Mouse (Mus musculus) limb, embryonic 13.5 days (tissue): ENCODE data around the gene Ints6. TPM values are rescaled to one million over a fixed set of nuclear protein-coding genes. Genes with fewer than 3 reads are reported as not detected.
"Not testable (repeated sequence)": the region's sequence is repeated elsewhere in the genome, so short reads cannot be mapped to it uniquely, and the experiment has no call there.

Experiments used
- ATAC-seq: fragments of 200-750 bp; cut with Nextera tagmentation; 2 replicates; pipeline ENCODE4 v1.8.0; 2017; ENCODE audit warnings: low read depth, moderate number of reproducible peaks, moderate TSS enrichment; ENCODE audit not compliant: low FRiP score
- H3K27ac ChIP-seq: fragments of 300-500 bp; sonication (generic); 2 replicates; pipeline ENCODE4 v1.5.1; 2015; ENCODE audit warnings: inconsistent platforms, mild to moderate bottlenecking, moderate library complexity
- H3K27me3 ChIP-seq: fragments of 300-500 bp; sonication (generic); 2 replicates; pipeline ENCODE4 v1.6.1; 2015; ENCODE audit warnings: mild to moderate bottlenecking, inconsistent platforms
- H3K36me3 ChIP-seq: fragments of 300-500 bp; sonication (generic); 2 replicates; pipeline ENCODE4 v1.6.1; 2015; ENCODE audit warnings: inconsistent platforms, mild to moderate bottlenecking, moderate library complexity
- H3K4me1 ChIP-seq: fragments of 300-500 bp; sonication (generic); 2 replicates; pipeline ENCODE4 v1.6.1; 2015; ENCODE audit warnings: inconsistent platforms
- H3K4me2 ChIP-seq: fragments of 300-500 bp; sonication (generic); replicated peaks from 2 replicates; pipeline ENCODE4 v1.6.1; 2015; ENCODE audit warnings: inconsistent platforms, mild to moderate bottlenecking, moderate library complexity
- H3K4me3 ChIP-seq: fragments of 300-500 bp; sonication (generic); 2 replicates; pipeline ENCODE4 v1.5.1; 2015; ENCODE audit warnings: moderate library complexity, mild to moderate bottlenecking, inconsistent platforms
- H3K9ac ChIP-seq: fragments of 300-500 bp; sonication (generic); 2 replicates; pipeline ENCODE4 v1.6.1; 2015; ENCODE audit warnings: mild to moderate bottlenecking, inconsistent platforms
- H3K9me3 ChIP-seq: fragments of 300-500 bp; sonication (generic); 2 replicates; pipeline ENCODE4 v1.6.1; 2016; ENCODE audit warnings: inconsistent platforms
- WGBS: fragments of 180-500 bp; shearing (Covaris S2); methylation state at CpG from one replicate; pipeline ENCODE4 v1.1.7; 2015; 5-methylcytosine and 5-hydroxymethylcytosine counted together
- polyA plus RNA-seq: library from polyadenylated mRNA; unstranded; fragments of >200 nt; fragmentation: Nextera tagmentation; extraction: Ambion mirVana; gene quantifications from 2 replicates; pipeline ENCODE4 v1.2.1, GENCODE M21; 2015

Gene Ints6
- polyA plus RNA-seq, 1 experiment from 2014 or later, result 23.3 TPM

GRCm38 (mm10) chr14:62648405-62648804 is 112.6 kb downstream of the Ints6 start:
- H3K36me3 ChIP-seq, result no peaks in the 10 kb centered on the region
- H3K27me3 ChIP-seq, result no peaks in the 10 kb centered on the region
- no peaks in the 10 kb centered on the region for H3K9me3 ChIP-seq
- WGBS, result 89% methylated on average over 6 of the region's 6 CpGs
- no peak overlapping the region for H3K4me3 ChIP-seq
- no peaks in the 10 kb centered on the region for H3K4me1 ChIP-seq
- H3K27ac ChIP-seq, result no peak overlapping the region
- no peak overlapping the region for H3K4me2 ChIP-seq
- no peak overlapping the region for H3K9ac ChIP-seq
- no peak for ATAC-seq

- not testable (repeated sequence) for H3K27ac ChIP-seq, H3K4me2 ChIP-seq, H3K4me1 ChIP-seq, H3K9me3 ChIP-seq, H3K9ac ChIP-seq, H3K36me3 ChIP-seq, H3K4me3 ChIP-seq, H3K27me3 ChIP-seq, ATAC-seq
- 97% methylated on average over 6 of the region's 7 CpGs for WGBS
Observed at GRCm38 (mm10) chr14:62642368-62642767, 118.6 kb downstream of the Ints6 start.

- Histone ChIP-seq H3K4me3 (no peak overlapping the region), H3K4me2 (no peak overlapping the region), H3K9me3 (no peaks in the 10 kb centered on the region), H3K36me3 (no peaks in the 10 kb centered on the region), H3K27ac (no peak overlapping the region), H3K27me3 (no peaks in the 10 kb centered on the region), H3K9ac (no peak overlapping the region), H3K4me1 (peaks cover 10% of the 10 kb centered on the region)
- ATAC-seq, result no peak
- 66% methylated on average over 4 of the region's 4 CpGs for WGBS
Observed at GRCm38 (mm10) chr14:62640396-62640795, 120.6 kb downstream of the Ints6 start.

GRCm38 (mm10) chr14:62639551-62639950 is 121.4 kb downstream of the Ints6 start:
- Histone ChIP-seq H3K36me3 (no peaks in the 10 kb centered on the region), H3K4me3 (no peak overlapping the region), H3K27ac (no peak overlapping the region), H3K4me1 (peaks cover 10% of the 10 kb centered on the region), H3K9me3 (no peaks in the 10 kb centered on the region), H3K27me3 (no peaks in the 10 kb centered on the region), H3K9ac (no peak overlapping the region), H3K4me2 (no peak overlapping the region)
- 87% methylated on average over 5 of the region's 5 CpGs for WGBS
- ATAC-seq, result no peak

- Histone ChIP-seq H3K9ac (no peak overlapping the region), H3K36me3 (no peaks in the 10 kb centered on the region), H3K27me3 (no peaks in the 10 kb centered on the region), H3K27ac (no peak overlapping the region), H3K9me3 (no peaks in the 10 kb centered on the region), H3K4me3 (no peak overlapping the region), H3K4me1 (peaks cover 10% of the 10 kb centered on the region), H3K4me2 (no peak overlapping the region)
- no peak for ATAC-seq
- 61% methylated on average over 6 of the region's 6 CpGs for WGBS
Observed at GRCm38 (mm10) chr14:62639111-62639510, 121.9 kb downstream of the Ints6 start.

GRCm38 (mm10) chr14:62638345-62638702 is 122.6 kb downstream of the Ints6 start:
- Histone ChIP-seq H3K27ac (no peak overlapping the region), H3K9me3 (no peaks in the 10 kb centered on the region), H3K4me2 (no peak overlapping the region), H3K9ac (no peak overlapping the region), H3K27me3 (no peaks in the 10 kb centered on the region), H3K36me3 (no peaks in the 10 kb centered on the region), H3K4me3 (no peak overlapping the region), H3K4me1 (peaks cover 10% of the 10 kb centered on the region)
- no peak for ATAC-seq
- WGBS, result 47% methylated on average over 6 of the region's 6 CpGs

- no peak overlapping the region for H3K27ac ChIP-seq
- H3K9ac ChIP-seq, result no peak overlapping the region
- no peak overlapping the region for H3K4me3 ChIP-seq
- ATAC-seq, result 0 out of 2 replicates have a peak, but pooled peaks have one; percentile 40
- 21% methylated on average over 9 of the region's 9 CpGs for WGBS
- no peaks in the 10 kb centered on the region for H3K9me3 ChIP-seq
- no peaks in the 10 kb centered on the region for H3K27me3 ChIP-seq
- H3K4me1 ChIP-seq, result peaks cover 10% of the 10 kb centered on the region
- H3K4me2 ChIP-seq, result 0 out of 2 replicates have a peak overlapping the region, but pooled peaks have one; percentile 5
- no peaks in the 10 kb centered on the region for H3K36me3 ChIP-seq
Observed at GRCm38 (mm10) chr14:62637436-62638344, 123.3 kb downstream of the Ints6 start.

- Histone ChIP-seq H3K27me3 (no peaks in the 10 kb centered on the region), H3K4me1 (no peaks in the 10 kb centered on the region), H3K27ac (no peak overlapping the region), H3K9me3 (no peaks in the 10 kb centered on the region), H3K4me3 (no peak overlapping the region), H3K4me2 (no peak overlapping the region), H3K9ac (no peak overlapping the region), H3K36me3 (no peaks in the 10 kb centered on the region)
- no peak for ATAC-seq
- WGBS, result 89% methylated on average over 5 of the region's 5 CpGs
Observed at GRCm38 (mm10) chr14:62627951-62628350, 133.0 kb downstream of the Ints6 start.

Other genes starting within 250 kb of the Ints6 start
- gene Fam124a, start 205.4 kb downstream of the Ints6 start, polyA plus RNA-seq, result 2.1 and 2.4 TPM in 2 replicates
- gene Gm4131, start 194.2 kb downstream of the Ints6 start, polyA plus RNA-seq, result 0.20 TPM in 1 of 2 replicates, not detected in the other
- not detected in 2 replicates for gene Serpine3, start 97.5 kb downstream of the Ints6 start, polyA plus RNA-seq
- gene Wdfy2, start 76.5 kb upstream of the Ints6 start, polyA plus RNA-seq, result 7.3 and 8.6 TPM in 2 replicates
- not detected in 2 replicates for gene Defb48, start 223.3 kb upstream of the Ints6 start, polyA plus RNA-seq
- not detected in 2 replicates for gene Defb47, start 236.9 kb upstream of the Ints6 start, polyA plus RNA-seq